Mouse (Mus musculus) adrenal gland, adult 2 months (tissue): ENCODE results near the gene Pyroxd2. TPM values are rescaled to one million over a fixed set of nuclear protein-coding genes. Genes with fewer than 3 reads are reported as not detected.
"Not testable (repeated sequence)": the region's sequence is repeated elsewhere in the genome, so short reads cannot be mapped to it uniquely, and the experiment has no call there.

ENCODE experiments used
- DNase-seq: peaks from one replicate; pipeline ENCODE4 v3.0.0; 2021
- long read RNA-seq: library from polyadenylated mRNA; stranded (forward); transcript quantifications from one replicate; pipeline ENCODE4 v2.0.0, GENCODE M21; 2021
- polyA plus RNA-seq: library from polyadenylated mRNA; depleted of rRNA; stranded (reverse); fragments of >200 nt; gene quantifications from 2 replicates; pipeline ENCODE4 v1.2.3, GENCODE M21; 2012; rRNA removed
- total RNA-seq, 2 experiments: library from RNA; stranded (reverse); gene quantifications; 2 replicates each; pipeline ENCODE4 v1.2.3; 2021

The Pyroxd2 gene
- 10 to 100 TPM; 26.5 to 32.0 TPM for total RNA-seq
- 40.8 and 49.4 TPM in 2 replicates for polyA plus RNA-seq
- long read RNA-seq, transcript Pyroxd2-201 (16 exons, 3,119 nt) = major isoform, 19 of 29 reads
- long read RNA-seq, partial matches to known transcripts = 2 of 29 reads
- long read RNA-seq, other reads (novel, unspliced or antisense) = 8 of 29 reads

GRCm38 (mm10) chr19:42752363-42752931 is at the start of gene Pyroxd2:
Gene Pyroxd2, minus strand, starts transcription at chr19:42752775.
- DNase-seq = peak; percentile 93

- no peak for DNase-seq
Observed at GRCm38 (mm10) chr19:42797866-42798265, 45.3 kb upstream of the Pyroxd2 start.

GRCm38 (mm10) chr19:42795801-42796200 is 43.2 kb upstream of the Pyroxd2 start:
- no peak for DNase-seq

- DNase-seq = peak; percentile 83
Observed at GRCm38 (mm10) chr19:42794914-42795613, 42.5 kb upstream of the Pyroxd2 start.

GRCm38 (mm10) chr19:42788311-42788710 is 35.7 kb upstream of the Pyroxd2 start:
- no peak for DNase-seq

- no peak for DNase-seq
Observed at GRCm38 (mm10) chr19:42785562-42786220, 33.1 kb upstream of the Pyroxd2 start.

GRCm38 (mm10) chr19:42785129-42785528 is 32.6 kb upstream of the Pyroxd2 start:
- DNase-seq = no peak

GRCm38 (mm10) chr19:42780156-42780538 is 27.6 kb upstream of the Pyroxd2 start:
- DNase-seq = not testable (repeated sequence)

- DNase-seq = peak; percentile 94
Observed at GRCm38 (mm10) chr19:42779531-42780155, 27.1 kb upstream of the Pyroxd2 start, which contains the start of gene Hps1. Gene Hps1, minus strand, starts transcription at chr19:42779978.

GRCm38 (mm10) chr19:42777801-42778200 is 25.2 kb upstream of the Pyroxd2 start:
- peak; percentile 39 for DNase-seq

GRCm38 (mm10) chr19:42776813-42777212 is 24.2 kb upstream of the Pyroxd2 start:
- DNase-seq = no peak

GRCm38 (mm10) chr19:42770141-42770872 is 17.7 kb upstream of the Pyroxd2 start:
- DNase-seq = peak; percentile 87

GRCm38 (mm10) chr19:42769648-42770047 is 17.1 kb upstream of the Pyroxd2 start:
- no peak for DNase-seq

- no peak for DNase-seq
Observed at GRCm38 (mm10) chr19:42767361-42767760, 14.8 kb upstream of the Pyroxd2 start.

- no peak for DNase-seq
Observed at GRCm38 (mm10) chr19:42764398-42764797, 11.8 kb upstream of the Pyroxd2 start.

- DNase-seq = peak; percentile 54
Observed at GRCm38 (mm10) chr19:42756671-42757070, 4.1 kb upstream of the Pyroxd2 start.

GRCm38 (mm10) chr19:42755148-42755870 is 2.7 kb upstream of the Pyroxd2 start:
- DNase-seq = peak; percentile 43

- DNase-seq = peak; percentile 91
Observed at GRCm38 (mm10) chr19:42753141-42753917, 754 bp upstream of the Pyroxd2 start.

GRCm38 (mm10) chr19:42750196-42750595 is 2.4 kb downstream of the Pyroxd2 start:
- no peak for DNase-seq

GRCm38 (mm10) chr19:42746702-42747101 is 5.9 kb downstream of the Pyroxd2 start:
- DNase-seq = no peak
